Mouse (Mus musculus) layer of hippocampus, adult 9-10 months (tissue): ENCODE measurements around the gene Rab25.

ENCODE experiments used
- DNase-seq: peaks from one replicate; pipeline ENCODE4 v3.0.0; 2022; ENCODE audit warnings: low spot score

Gene Rab25

DNA sequence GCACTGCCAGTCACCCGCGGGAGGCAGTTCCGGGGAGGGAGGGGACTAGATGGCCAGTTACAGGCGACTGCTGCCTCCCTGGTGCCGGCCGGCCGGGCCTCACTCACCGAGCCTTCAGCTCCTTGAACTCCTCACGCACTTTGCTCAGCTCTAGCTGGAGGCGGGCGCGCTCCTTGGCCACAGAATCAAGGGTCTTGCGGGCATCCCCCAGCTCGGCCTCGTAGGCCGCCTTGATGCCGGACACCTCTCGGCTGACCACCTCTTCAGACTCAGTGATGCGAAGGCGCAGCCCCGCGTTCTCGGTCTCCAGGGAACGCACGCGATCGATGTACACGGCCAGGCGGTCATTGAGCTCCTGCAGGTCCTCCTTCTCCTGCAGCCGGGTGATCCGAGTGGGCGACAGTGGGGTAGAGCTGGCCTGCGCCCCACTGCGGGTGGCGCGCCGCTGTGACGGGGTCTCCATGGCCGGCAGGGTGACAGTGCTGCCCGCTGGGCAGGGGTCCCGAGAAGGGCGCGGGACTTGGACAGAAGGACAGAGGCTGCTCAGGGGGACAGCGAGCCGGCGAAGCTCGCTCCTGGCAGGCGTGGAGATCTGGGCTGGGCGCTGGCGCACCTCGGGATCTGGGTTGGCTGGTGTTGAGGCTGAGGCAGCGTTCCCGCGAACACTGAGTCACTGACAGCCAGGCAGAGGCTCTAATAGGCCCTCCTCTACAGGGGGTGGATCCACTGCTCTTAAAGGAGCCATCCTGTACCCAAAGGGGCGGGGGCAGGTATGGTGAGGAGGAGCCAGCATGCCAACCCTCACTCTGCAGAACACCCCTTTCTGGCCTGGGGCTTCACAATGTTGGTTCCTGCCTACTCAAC lies 45.2 kb downstream of the Rab25 start:
- DNase-seq, result peak; percentile 83

- no peak for DNase-seq
Measured at GRCm38 (mm10) chr3:88502031-88502571, 46.0 kb downstream of the Rab25 start.

DNA sequence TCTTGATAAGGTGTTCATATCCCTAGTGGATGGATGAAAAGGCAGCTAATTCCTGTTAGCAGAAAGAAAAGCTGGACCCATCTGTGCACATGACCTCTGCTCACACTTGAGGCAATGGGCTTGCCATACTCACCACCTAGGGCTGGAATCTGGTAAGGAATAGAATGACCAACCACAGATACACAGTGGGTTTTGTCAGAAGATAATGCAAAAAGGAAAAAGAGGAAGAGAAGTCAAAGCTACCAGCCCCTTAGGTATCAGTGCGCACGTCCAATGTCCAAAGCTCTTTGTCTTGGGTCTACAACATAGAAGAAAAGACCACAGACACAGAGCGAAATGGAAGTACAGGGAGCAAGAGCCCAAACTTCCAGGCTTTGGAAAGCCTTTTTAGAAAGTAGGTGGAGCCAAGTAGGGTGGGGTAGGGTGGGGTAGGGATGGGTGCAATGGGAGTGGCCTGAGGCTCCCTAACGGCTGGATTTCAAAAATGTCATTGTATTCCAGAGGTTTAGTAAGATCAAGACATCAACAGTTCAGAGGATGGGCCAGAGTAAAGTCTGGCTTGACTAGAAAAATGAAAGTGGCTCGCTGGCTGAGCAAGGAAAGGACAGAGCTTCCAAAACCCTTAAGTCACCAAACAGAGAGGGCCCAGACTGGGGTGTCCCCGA lies 46.6 kb downstream of the Rab25 start:
- DNase-seq, result no peak

DNA sequence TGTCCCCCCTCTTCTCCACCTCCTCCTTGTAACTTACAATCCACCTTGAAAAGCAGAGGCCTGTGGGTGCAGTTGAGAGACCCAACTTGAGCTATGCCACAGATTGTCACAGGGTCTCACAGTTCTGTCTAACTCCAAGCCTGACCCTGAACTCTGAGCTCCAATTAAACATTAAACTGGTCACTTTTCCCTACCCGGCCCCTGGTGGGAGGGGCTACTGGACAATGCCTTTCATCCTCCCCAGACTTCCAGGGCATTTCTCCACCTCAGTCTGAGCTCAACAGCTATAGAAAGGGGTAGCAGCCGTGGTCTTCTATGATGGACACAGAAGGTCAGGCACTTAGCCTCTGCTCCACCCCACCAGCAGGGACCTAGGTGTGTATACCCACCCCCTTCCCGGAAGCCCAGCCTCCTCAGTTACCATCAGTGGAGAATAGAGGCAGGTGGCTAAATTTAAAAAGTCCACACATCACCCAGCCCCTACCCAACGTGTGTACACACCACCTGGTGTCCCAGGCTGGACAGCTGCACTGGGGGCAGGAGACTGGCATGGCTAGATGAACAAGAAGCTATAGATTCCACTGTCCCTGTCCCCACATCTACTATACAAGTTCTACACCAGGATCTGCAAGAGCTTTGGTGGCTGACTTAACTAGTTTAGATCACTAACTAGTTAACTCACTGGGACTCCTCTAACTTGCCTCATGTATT lies 47.3 kb downstream of the Rab25 start:
- DNase-seq, result no peak

- no peak for DNase-seq
Measured at GRCm38 (mm10) chr3:88500087-88500486, 48.0 kb downstream of the Rab25 start.

- DNase-seq, result no peak
Measured at GRCm38 (mm10) chr3:88499580-88499979, 48.5 kb downstream of the Rab25 start.

DNA sequence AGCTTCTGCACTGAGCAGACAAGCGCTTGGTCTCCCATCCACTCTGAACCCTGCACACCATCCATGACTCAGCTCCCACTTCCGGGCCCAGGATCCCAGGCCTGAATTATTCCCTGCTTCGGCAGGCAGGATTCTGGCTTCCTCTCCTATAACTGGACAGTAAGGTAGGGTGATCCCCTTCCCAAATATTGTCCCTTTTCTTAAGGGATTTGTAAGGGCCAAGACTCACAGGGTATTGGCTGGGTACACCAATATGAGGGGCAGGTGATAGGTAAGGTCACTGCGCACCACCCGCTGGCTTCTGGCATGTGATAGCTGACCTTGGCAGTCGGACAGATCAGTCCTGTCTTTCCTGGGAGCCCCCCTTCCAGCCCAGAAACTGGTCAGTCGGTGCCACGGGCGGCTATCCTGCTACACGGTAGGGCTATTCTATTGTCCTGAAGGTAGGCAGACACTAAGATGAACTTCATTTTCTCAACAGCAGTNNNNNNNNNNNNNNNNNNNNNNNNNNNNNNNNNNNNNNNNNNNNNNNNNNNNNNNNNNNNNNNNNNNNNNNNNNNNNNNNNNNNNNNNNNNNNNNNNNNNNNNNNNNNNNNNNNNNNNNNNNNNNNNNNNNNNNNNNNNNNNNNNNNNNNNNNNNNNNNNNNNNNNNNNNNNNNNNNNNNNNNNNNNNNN lies 52.2 kb downstream of the Rab25 start:
- no peak for DNase-seq

DNA sequence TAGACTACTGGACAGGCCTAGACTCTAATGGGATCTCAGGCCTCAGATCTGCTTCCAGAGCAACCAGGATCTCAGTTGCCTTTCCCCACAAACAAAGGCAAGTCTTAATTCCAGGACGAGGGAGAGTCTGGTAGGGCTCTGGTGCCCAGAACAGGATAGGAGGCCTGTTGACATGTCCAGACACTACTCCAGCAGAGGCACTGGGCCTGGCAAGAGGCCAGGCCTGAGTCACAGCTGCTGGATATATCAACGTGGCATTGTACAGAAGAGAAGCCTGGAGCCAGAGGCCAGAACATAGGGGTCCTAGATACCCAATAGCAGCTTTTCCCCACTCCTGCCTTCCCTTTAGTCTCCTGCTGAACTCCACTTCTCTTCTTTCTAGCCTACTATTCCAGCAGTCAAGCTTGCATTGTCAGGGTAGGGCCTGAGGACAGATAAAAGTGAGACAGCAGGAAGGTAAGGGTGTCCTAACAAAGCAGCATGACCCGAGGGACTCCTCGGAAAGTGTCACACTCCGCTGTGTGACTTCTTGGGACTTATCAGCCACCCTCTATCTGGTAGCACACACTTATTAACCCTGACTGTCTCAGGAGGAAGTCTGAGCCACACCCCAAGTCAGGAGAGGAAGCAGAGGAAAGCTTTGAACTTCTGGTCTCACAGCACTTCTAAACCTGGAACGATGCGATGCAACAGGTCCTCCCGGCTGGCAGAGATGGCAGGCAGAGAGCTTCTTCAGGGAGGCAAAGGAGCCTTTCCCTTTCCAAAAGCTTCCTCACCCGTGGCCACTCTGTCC lies 53.1 kb downstream of the Rab25 start:
- no peak for DNase-seq

GRCm38 (mm10) chr3:88493706-88494582 lies 54.2 kb downstream of the Rab25 start:
- DNase-seq, result no peak
